Mouse (Mus musculus) kidney, adult 8-10 months (tissue): ENCODE results near the gene Rrp15.

Source experiments
- DNase-seq, 2 experiments: peaks; one replicate each; pipeline ENCODE4 v3.0.0; 2022

Gene Rrp15

DNA sequence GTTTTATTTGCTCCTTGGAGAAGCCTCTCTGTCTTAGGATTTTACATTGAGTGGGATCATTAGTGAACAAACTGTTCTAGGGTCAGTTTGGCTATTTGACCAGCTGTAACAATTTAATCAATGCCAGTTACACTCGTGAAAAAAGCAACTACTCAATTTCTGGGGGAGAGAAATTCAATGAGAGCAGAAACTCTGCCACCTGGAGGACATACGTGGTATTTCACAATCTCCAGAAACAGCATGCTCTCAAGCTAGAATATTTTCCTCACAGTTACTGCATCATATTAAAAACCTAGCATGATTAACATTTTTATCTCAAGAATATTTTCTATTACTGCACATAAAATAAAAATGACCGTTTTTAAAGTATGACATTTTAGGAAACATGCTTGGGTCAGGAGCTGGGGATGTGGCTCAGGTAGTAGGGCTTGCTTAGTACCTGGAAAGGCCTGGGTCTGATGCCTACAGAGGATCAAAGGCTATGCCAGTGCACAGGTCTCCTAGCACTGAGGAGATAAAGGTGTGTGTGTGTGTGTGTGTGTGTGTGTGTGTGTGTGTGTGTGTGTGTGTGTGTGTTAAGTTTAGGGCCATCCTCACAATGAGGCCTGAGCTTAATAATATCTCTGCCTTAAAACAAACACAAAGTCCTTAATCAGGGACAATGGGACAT lies 36.2 kb downstream of the Rrp15 start:
- DNase-seq, result peak in 1 of 2 experiments; percentile 26

DNA sequence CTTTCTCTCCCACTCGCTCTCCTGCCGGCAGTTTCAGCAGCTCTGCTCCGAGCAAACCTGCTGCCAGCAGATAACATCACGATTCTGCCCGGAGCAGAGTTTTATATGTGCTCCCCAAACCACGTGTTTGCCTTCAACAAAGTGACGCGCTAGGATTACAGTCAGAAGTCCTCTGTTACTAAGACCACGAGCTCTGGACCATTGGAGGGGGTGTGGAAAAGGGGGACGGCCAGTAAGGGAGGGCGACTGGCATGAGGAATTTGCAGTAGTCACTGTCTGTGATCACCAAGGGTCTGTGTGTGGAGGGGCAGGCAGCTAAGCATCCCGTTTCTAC lies 43.3 kb downstream of the Rrp15 start, which contains the start of gene Tgfb2:
Tgfb2 (minus strand) TSS at position 75 of the 334 bp plus-strand sequence.
- no peak for DNase-seq

DNA sequence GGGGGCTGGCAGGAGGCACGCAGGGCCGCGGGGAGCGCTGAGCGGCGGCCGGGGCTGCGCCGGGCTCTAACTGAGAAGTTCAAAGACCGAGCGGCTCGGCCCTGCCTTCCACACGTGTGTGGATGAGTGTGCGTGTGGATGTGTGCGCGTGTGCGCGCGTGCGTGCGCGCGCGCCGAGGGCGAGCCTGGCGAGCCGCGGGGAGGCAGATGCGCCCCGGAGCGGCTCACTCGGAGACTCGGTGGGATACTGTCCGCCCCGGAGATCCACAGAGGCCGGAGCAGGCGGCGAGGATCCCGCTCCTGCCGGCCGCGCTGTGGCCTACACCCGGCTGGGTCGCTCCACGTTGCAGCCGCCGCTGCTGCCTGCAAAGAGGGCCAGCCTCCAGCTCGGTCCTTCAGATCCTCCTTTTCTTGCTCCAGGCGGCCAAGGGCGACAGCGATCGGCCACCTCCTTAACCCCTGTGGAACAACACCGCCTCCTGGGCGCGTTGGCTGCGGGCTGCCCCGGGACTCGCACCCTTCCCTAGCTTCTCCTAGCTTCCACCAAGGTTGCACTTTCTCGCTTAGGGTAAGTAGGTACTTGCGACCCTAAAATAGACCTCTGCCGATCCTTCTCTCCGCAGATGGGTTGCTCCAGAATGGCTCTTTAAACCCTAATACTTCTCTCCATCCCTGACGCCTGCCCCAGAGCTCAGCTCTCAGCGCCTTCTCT lies 43.8 kb downstream of the Rrp15 start:
- peak in 1 of 2 experiments; percentile 23 for DNase-seq

DNA sequence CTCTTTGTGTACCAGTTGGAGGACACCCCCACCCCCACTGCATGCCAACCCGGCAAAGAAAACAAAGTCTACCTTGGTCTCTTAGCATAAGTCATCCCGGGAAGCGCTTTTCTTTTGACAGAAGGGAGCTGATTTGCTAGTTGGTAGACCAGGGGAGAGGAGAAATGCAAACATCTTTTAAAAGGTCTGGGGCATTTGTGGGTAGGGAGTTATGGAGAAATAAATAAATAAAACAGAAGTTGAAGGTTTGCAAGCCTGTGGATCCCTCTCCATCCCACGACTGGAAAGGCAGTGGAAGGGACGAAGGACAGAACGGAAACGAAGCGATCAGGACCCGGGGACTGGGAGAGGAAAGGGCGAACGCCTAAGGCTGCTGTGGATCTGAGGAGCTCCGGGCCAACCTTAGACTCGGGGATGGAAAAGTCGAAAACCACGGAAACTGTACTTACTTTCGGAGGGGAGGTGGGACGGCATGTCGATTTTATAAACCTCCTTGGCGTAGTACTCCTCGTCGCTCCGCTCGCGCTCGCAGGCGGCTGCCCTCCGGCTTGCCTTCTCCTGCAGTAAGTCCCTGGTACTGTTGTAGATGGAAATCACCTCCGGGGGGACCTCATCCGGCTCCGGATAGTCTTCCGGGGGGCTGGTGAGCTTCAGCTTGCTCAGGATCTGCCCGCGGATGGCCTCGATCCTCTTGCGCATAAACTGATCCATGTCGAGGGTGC lies 45.0 kb downstream of the Rrp15 start:
- DNase-seq, result no peak

DNA sequence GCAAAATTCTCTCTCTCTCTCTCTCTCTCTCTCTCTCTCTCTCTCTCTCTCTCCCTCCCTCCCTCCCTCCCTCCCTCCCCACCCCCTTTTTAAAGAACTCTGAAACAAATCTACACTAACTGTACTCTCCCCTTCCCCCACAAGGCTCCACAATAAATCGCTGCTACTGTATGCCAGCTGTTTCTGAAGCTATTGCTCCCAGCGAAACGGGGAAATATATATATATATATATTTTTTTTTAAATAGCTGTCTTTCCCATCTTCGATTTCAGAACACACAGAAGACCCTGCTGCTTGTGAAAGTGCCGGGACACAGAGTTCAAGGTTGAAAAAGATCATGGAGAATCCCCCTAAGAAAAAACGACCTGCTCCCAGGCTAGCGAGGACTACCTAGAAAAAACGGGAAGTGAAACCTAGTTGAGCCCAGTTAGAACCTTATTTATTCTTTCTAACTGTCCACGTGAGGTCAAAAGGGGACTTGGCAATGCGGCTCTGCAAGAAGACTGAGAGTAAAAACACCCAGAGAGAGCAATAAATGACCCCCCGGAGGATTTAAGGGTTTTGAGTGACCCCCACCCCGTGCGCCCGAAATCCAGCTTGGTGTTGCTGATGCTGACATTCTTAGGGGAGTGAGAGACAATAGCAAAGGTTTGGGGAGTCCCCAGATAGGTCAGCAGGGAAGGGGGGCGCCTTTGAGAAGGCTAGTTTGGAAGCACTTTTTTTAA lies 45.7 kb downstream of the Rrp15 start:
- no peak for DNase-seq

DNA sequence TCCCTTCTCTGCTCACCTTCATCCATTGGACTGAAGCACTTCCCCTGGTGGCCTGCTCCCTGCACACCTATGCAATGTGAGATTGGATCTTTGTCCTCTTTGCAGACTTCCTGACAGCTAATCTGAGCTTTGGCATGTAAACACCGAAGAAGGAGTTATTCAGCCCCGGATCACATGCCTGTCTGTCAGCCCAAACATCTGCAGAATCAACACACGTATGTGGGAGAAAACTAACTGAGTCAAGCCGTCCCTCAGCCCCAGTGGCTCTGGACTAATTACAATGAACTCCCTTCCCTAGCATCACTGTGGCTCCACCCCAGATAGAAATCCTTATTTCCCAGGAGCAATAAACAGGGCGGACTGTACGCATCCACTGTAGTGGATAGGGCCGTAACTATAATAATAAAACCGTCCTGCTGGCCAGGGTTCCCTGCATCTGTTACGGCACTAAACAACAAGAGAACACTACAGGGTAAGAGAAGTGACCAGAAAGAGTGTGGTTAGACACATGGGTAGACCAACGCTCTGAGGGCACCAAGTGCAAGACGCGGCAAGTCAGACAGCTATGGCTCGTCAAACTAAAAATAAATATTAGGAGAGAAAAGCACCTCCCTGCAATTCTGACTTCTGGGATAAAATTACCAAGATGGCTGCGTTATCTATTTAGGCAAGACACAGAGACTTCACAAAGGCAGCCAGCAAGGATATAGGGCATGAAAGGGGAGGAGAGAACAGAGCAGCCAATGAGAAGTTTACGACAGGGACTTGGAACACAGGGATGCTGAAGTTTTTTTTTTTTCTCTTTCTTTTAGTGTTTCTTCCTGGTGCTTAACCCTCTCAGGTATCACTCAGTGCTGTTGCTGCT lies 46.5 kb downstream of the Rrp15 start:
- DNase-seq, result no peak

DNA sequence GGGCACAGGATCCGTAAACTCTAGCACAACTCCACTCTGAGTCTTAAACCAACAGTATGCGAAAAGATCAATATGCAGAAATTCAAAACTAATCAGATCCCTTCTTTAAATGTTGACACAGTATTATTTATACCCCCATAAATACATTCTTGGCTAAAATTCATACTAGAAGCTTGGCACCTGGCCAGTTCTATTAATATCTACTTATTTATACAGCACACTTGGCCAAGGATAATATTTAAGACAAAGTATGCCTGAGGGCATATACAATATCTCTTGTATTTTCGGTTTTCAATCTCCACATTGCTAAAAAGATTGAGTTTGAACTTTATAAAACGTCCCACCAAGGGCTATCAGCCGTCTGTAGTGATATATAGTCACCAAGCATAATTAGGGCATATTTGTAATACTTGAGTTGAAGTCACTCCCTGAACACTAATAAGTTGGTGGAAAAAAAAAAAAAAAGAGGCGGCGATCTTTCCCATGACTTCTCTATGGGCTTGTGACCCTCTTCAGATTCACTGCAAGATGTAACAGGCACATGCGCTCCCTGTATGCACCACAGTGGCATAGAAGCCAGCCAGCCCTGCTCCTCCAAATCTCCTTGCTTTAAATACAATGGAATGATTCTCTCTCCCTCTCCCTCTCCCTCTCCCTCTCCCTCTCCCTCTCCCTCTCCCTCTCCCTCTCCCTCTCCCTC lies 47.8 kb downstream of the Rrp15 start:
- DNase-seq, result no peak

DNA sequence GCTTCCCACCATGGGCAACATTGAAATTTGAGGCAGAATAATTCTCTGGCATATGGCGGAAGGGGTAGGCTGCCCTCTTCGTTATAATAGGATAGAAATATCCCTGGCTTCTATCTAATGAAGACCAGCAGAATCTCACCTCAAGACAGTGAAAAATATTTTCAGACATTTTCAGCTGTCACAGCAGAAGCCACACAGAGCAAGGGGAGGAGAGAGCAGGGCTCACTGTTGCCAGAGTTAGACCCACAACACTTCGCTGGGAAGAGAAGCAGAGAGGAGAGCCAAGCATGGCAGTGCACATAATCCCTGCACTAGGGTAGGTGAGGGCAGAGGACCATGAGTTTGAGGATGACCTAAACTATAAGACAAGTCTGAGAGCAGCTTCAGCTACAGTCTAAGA lies 48.7 kb downstream of the Rrp15 start:
- DNase-seq, result no peak

DNA sequence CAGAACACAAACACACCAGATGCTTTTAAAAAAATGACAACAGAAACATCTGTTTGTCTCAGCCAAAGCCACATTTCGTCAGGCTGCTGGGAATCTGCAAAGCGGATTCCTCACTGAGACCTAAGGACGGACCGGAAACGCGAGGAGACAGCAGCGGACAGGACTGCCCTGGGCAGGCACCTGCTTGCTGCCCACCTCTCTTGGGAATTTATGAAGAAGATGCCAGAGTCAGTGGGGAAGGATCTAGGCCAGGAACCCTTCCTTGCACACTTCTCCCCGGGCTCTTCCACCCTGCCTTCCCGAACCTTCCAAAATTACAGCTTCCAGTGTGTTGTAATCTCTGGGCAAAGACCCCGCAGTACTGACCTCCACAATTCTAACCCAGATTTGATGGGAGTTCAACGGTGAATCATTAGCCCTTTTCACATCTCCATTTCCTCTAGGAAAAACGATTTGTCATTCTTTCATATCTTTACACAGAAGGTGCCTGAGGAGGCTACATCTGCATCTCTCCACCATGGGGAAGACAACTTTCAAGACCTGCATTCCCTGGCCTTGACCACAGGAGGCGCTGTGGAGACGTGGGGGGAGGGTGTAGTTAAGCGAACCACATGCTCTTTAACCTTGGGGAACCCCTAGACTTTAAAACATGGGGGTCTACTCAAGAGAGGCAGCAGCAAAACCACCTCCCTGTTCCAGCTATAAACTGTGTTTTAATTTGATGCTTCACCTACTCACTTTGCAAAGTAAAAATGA lies 50.4 kb downstream of the Rrp15 start:
- DNase-seq, result no peak

DNA sequence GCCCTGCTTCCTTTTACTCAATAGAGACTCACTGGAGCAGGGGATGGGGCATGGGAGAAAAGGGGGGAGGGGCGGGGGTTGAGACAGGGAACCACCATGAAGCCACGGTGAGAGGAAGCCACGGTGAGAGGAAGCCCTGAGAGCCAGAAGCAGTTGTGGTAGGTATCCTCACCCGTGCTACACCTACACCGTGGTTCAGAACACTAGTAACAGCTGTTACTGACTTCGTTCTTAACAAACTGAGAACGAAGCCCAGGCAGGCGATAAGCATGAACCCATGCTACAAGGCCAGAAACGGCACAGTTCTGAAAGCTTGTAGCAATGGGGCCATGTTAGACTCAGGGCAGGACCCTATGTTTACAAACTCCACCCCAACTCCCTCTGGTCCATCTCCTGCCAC lies 52.9 kb downstream of the Rrp15 start:
- DNase-seq, result no peak

DNA sequence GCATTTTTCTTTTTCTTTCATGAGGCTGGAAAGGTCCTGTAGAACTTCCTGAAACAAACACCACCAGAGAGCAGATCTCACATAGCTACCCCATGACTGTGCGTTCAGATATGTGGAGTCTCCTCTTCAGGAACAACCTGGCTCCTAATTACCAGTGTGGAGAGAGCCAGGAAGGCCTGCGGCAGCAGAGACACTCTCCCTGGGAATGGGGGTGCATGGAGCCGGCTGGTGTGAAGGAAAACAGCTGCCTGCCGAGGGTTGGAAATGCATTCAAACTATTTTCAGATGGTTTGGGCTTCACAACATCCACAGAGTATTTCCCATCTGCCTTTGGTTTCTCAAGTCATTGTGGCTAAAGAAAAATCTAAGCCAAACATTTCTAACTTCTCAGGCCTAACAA lies 53.8 kb downstream of the Rrp15 start:
- no peak for DNase-seq

DNA sequence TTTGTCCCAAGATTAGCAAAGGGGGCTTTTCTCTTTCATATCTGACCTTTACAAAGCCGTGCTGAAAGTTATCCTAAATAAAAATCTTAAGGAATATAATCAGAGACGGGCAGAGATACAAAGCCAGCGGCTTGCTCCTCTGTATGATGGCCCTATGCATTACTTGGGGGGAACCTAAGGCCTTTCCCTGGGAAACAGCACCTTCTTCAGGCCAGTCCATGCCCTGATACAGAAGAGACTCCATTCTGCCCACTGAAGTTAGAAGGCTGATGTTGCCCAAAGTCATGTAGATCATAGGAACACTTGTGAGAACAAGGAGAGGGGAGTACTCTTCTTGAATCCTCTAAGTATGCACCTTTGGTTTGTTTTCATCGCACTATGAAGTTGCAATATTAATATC lies 56.8 kb downstream of the Rrp15 start:
- no peak for DNase-seq

DNA sequence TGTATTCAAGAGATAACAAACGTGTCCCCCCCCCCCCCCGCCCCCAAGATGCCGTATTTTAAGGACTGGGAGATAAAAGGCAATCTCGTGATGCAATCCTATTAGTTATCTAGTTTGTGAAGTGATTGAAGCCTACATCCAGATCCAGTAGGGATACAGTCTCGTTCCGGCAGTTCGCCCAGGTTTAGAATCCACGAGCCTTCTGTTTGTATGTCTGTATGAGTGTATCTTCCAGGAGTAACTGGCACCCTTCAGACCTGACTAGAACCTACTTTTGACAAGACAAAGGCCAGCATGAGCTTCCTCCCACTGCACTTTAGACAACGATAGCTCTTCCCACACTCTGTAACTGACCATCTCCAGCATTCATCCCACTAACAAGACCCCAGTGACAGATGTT lies 57.5 kb downstream of the Rrp15 start:
- DNase-seq, result no peak

DNA sequence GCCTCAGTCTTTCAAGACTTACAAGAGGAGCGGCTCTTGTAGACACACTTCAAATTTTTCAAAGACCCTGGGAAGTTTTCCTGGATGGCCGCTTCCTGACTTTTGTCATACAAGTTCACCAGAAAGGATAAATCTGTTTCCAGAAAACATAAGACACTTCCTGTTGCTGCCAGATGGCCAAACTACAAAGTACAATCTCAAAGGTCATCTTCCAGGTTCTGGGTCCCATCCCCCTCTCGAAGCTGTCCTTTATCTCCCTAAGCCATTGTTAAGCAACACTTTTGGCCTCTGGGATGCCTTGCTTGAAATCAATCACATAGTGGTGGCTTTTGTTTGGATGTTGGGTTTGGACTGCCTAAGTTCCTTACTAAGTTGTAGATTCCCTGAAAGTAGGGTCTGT lies 65.1 kb downstream of the Rrp15 start:
- DNase-seq, result no peak

DNA sequence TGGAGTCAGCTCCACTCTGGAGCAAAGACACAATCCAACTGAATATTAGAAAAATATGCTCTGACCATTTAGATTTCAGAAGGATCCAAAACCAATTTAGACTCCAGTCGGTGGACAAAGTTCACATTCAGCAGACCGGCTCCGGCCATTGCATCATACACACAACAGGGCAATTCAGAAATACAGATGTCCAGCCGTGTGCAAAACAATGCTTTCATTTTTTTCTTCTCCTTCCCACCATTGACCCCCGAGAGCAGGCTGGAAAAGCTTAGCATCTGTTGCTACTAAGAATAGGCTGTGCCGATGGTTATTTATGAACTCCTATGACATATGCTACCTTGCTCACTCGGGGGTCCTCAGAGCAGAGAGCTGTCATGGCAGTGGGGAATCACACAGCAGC lies 66.6 kb downstream of the Rrp15 start:
- no peak for DNase-seq

DNA sequence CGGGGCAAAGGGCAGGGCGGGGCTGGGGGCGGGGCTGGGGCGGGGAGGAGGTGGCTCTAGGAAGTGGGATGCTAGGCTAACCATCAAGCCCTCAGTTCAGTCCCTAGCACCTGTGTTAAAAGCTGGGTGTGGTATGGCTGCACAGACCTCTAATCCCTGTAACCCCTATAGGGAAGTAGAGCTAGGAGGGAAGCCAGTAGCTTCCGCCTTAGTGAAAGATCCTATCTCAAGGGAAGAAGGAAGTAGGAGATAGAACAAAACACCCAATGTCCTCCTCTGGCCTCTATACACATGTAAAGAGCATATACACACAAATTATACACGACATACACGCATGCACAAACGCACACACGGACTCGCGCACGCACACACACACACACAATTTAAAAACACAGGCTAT lies 71.5 kb downstream of the Rrp15 start:
- no peak for DNase-seq

DNA sequence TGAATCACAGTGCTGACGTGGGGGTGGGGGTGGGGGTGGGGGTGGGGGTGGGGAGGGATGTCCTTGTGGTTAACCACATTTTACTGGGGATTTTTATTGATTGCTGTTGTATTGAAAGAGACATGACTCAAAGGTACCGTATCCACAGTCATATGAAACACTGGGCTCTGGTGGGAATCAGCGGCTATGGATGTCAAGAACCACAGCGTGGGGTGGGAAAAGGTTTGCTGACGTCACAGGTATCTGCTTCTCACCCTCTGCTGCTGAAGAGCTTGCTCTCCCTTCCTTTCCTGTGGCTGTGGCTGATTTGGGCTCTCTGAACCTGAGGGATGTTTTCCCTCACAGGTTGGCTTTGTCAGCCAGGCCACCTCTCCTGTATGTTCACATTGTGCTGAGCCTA lies 73.0 kb downstream of the Rrp15 start:
- DNase-seq, result no peak

DNA sequence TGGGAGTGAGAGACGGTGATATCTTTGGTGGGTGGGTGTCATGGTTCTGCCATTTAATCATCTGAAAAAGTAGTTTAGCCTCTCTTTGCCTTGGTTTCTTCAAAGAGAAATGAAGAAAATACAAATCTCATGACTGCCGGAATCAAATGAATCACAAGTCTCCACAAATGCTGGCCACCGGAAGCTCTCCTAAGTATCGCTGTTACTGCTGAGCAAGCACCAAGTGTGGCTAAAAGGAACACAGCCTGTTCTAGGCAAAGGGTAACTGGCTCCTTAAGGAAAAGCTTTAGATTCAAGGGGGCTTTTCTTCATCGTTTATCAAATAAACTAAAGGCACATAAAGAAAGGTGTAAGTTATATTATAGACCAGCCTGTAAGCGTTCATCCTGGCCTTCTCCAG lies 73.9 kb downstream of the Rrp15 start:
- no peak for DNase-seq

DNA sequence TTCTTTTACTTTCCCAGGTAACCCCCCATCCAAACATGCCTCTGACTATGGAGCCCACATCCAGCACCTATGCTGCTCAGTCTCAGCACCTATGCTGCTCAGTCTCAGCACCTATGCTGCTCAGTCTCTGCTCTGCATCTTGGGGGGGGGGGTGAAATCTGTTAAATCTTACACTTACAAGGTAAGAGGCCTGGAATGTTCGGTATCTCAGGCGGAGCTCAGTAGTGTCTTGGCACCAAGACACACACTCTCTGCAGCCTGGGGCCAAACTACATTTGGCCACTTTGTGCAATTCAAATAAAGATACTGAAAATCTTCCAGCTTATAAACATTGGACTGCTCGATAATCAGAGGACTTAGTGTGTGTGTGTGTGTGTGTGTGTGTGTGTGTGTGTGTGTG lies 74.5 kb downstream of the Rrp15 start:
- no peak for DNase-seq

DNA sequence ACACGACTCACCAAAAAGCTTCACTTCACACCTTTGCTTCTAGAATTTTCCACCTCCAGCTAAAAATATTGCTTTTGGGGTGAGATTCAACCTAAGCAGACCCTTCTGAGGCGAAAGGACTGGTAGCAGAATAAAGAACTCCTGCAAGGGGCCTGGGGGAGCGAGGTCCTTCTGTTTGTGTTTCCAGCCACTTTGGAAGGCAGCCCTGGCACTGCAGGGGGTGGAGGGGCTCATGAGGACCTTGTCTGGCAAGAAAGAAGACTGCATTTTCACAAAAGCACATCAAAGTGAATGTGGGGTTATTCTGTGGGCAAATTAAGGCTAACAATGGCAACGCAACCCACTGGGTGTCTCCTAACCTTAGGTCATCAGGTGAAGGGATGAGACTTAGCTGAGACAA lies 76.0 kb downstream of the Rrp15 start:
- no peak for DNase-seq
